22 mouse cellular contexts compared by ENCODE assay signal in the genomic region with DNA sequence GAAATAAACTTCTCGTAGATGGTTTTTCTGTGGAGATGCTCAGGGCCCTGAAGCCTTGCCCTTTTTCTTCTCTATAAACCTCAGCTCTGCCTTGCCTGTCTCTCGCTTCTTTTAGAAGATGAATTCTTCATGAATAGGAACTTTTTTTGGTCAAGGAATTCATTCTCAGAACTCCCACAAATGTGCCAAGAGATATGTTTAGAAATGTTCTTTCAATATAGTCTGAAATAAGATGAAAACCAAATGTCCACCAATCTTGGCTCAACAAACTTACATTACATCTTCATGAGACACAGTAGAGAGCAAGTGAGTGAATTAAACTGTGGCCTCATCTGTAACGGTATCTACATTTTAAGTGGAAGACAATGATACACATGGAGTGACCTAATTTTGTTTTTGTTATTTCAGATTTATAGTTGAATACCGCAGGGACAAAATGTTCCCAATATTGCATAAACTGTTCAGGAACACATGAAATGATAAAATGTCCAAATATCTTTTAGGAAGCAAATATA. TPM values are rescaled to one million over a fixed set of nuclear protein-coding genes. Genes with fewer than 3 reads are reported as not detected.
DNase-seq lines count a peak whose midpoint lies in the region; ATAC-seq and TF ChIP-seq lines count a peak whose summit lies in the region.
"Had no signal": no experiment of that assay in that cellular context is flagged by ENCODE, and none has a peak within 500 bp of the region (broad histone marks: within the 10 kb centered on the region; RNA-seq: fewer than 3 reads in every experiment).

No protein-coding gene starts in this region.

- H3K4me2 ChIP-seq in limb, embryonic 14.5 days (replicated peaks; ENCODE audit: low read depth, low read length, severe bottlenecking): no peak overlapping the region
- no peak overlapping the region for H3K4me2 ChIP-seq in stomach, embryonic 14.5 days (replicated peaks; ENCODE audit: low read depth, low read length)
- H3K4me2 ChIP-seq in stomach, postnatal 0 days (replicated peaks; ENCODE audit: low read depth): no peak overlapping the region
- H3K4me2 ChIP-seq: embryonic facial prominence, embryonic 15.5 days; hindbrain, embryonic 14.5 days; intestine, embryonic 15.5 days had no signal

- H3K27ac ChIP-seq in gastrocnemius, adult 2 months: peak overlapping the region; percentile 44
- H3K27ac ChIP-seq in limb, embryonic 14.5 days (replicated peaks; ENCODE audit: low read depth, low read length): 0 out of 2 replicates have a peak overlapping the region, but pooled peaks have one; percentile 28
- no peak overlapping the region for H3K27ac ChIP-seq in limb, embryonic 10.5 days
- H3K27ac ChIP-seq in stomach, embryonic 14.5 days (ENCODE audit: low read length): peak overlapping the region; percentile 6; the same call in 1 of the 2 replicates
- H3K27ac ChIP-seq in stomach, postnatal 0 days (replicated peaks): no peak overlapping the region
- H3K27ac ChIP-seq: embryonic facial prominence, embryonic 15.5 days; forebrain, embryonic 10.5 days; heart, embryonic 10.5 days; hindbrain, embryonic 10.5 days; hindbrain, embryonic 14.5 days; intestine, embryonic 15.5 days had no signal

- 0 out of 2 replicates have a peak, but pooled peaks cover 3% of the 10 kb centered on the region for H3K9me3 ChIP-seq in limb, embryonic 14.5 days (ENCODE audit: control insufficient read depth, low read length)
- H3K9me3 ChIP-seq in limb, embryonic 10.5 days (replicated peaks): no peaks in the 10 kb centered on the region
- H3K9me3 ChIP-seq in stomach, embryonic 14.5 days (ENCODE audit: control insufficient read depth, low read depth, low read length): no peaks in the 10 kb centered on the region; the same call in 1 of the 2 replicates
- no peaks in the 10 kb centered on the region for H3K9me3 ChIP-seq in stomach, postnatal 0 days (ENCODE audit: control insufficient read depth, low read length)
- H3K9me3 ChIP-seq: intestine, embryonic 15.5 days had no signal

- TF ChIP-seq EP300 in stomach, postnatal 0 days (optimal IDR thresholded peaks at IDR 0.05): no peak

- intact Hi-C loops in gastrocnemius, adult 2 months (cut with DNase I): no loop called here

- H3K36me3 ChIP-seq in limb, embryonic 14.5 days (ENCODE audit: control insufficient read depth, insufficient read depth, low read length): no peaks in the 10 kb centered on the region
- H3K36me3 ChIP-seq in limb, embryonic 10.5 days: no peaks in the 10 kb centered on the region
- H3K36me3 ChIP-seq in stomach, embryonic 14.5 days (ENCODE audit: control insufficient read depth, insufficient read depth, low read length): no peaks in the 10 kb centered on the region
- no peaks in the 10 kb centered on the region for H3K36me3 ChIP-seq in stomach, postnatal 0 days (ENCODE audit: control insufficient read depth, insufficient read depth, low read length)
- H3K36me3 ChIP-seq: embryonic facial prominence, embryonic 15.5 days; forebrain, embryonic 10.5 days; hindbrain, embryonic 10.5 days; intestine, embryonic 15.5 days had no signal

- TF ChIP-seq CTCF in gastrocnemius, adult 2 months (IDR thresholded peaks at IDR 0.05): no peak
- no peak for TF ChIP-seq CTCF in stomach, postnatal 0 days (IDR thresholded peaks at IDR 0.05; ENCODE audit: low read depth)

- H3K9ac ChIP-seq in limb, embryonic 14.5 days (ENCODE audit: low read depth, low read length, severe bottlenecking): no peak overlapping the region
- no peak overlapping the region for H3K9ac ChIP-seq in stomach, embryonic 14.5 days (replicated peaks; ENCODE audit: low read depth, low read length)
- no peak overlapping the region for H3K9ac ChIP-seq in stomach, postnatal 0 days (ENCODE audit: low read length)
- H3K9ac ChIP-seq: embryonic facial prominence, embryonic 15.5 days; hindbrain, embryonic 14.5 days; intestine, embryonic 15.5 days had no signal

- no peak overlapping the region for H3K4me3 ChIP-seq in gastrocnemius, adult 2 months
- no peak overlapping the region for H3K4me3 ChIP-seq in limb, embryonic 14.5 days (replicated peaks; ENCODE audit: low read length)
- H3K4me3 ChIP-seq in limb, embryonic 10.5 days: no peak overlapping the region
- no peak overlapping the region for H3K4me3 ChIP-seq in stomach, embryonic 14.5 days (ENCODE audit: low read depth, low read length)
- no peak overlapping the region for H3K4me3 ChIP-seq in stomach, postnatal 0 days (ENCODE audit: low read depth, low read length)
- H3K4me3 ChIP-seq: embryonic facial prominence, embryonic 15.5 days; erythroblast, embryonic 14.5 days; forebrain, embryonic 10.5 days; heart, embryonic 10.5 days; hindbrain, embryonic 10.5 days; intestine, embryonic 15.5 days had no signal

- ATAC-seq in limb, embryonic 14.5 days (ENCODE audit: low FRiP score, low read depth): no peak
- ATAC-seq in stomach, embryonic 14.5 days (ENCODE audit: insufficient number of reproducible peaks, insufficient read depth, low FRiP score, low read depth): no peak
- no peak for ATAC-seq in stomach, postnatal 0 days (ENCODE audit: low FRiP score, low TSS enrichment)
- ATAC-seq: forebrain, embryonic 14.5 days; intestine, embryonic 15.5 days had no signal

- no peak for TF ChIP-seq POLR2A in limb, embryonic 14.5 days (IDR thresholded peaks at IDR 0.05; ENCODE audit: borderline replicate concordance, extremely low read depth, insufficient read depth, insufficient read length)

- H3K4me1 ChIP-seq in limb, embryonic 14.5 days (ENCODE audit: control insufficient read depth, insufficient read depth, low read length): no peaks in the 10 kb centered on the region
- peaks cover 16% of the 10 kb centered on the region for H3K4me1 ChIP-seq in limb, embryonic 10.5 days
- H3K4me1 ChIP-seq in stomach, embryonic 14.5 days (ENCODE audit: control insufficient read depth, insufficient read depth, low read length): peaks cover 5% of the 10 kb centered on the region; the same call in 1 of the 2 replicates
- H3K4me1 ChIP-seq in stomach, postnatal 0 days (replicated peaks; ENCODE audit: control insufficient read depth, insufficient read depth): no peaks in the 10 kb centered on the region
- H3K4me1 ChIP-seq: intestine, embryonic 15.5 days had no signal

- no peak for DNase-seq in gastrocnemius, adult 2 months
- DNase-seq in gastrocnemius, postnatal 10 days: no peak
- no peak for DNase-seq in limb, embryonic 14.5 days (ENCODE audit: low spot score)
- DNase-seq in limb, embryonic 10.5 days (ENCODE audit: low spot score): no peak
- no peak for DNase-seq in stomach, postnatal 0 days (ENCODE audit: low spot score)
- no peak for DNase-seq in layer of hippocampus, postnatal 14 days (ENCODE audit: low spot score in 2 of 2)
- DNase-seq: adrenal gland, adult 8-10 months; adrenal gland, postnatal 36 days; cerebellum, adult 11 months; cerebellum, adult 9-11 months; cerebellum, postnatal 36 days; gastrocnemius, postnatal 25 days had no signal

- WGBS in limb, embryonic 14.5 days: 90% methylated on average over 4 of the region's 4 CpGs
- WGBS in limb, embryonic 10.5 days: 93% methylated on average over 4 of the region's 4 CpGs
- WGBS in stomach, embryonic 14.5 days: 64% methylated on average over 4 of the region's 4 CpGs
- WGBS in stomach, postnatal 0 days: 52% methylated on average over 4 of the region's 4 CpGs

- no peaks in the 10 kb centered on the region for H3K27me3 ChIP-seq in limb, embryonic 14.5 days (ENCODE audit: control insufficient read depth, insufficient read depth, low read length)
- H3K27me3 ChIP-seq in limb, embryonic 10.5 days (ENCODE audit: low read depth, poor library complexity, severe bottlenecking): no peaks in the 10 kb centered on the region
- H3K27me3 ChIP-seq in stomach, embryonic 14.5 days (ENCODE audit: control insufficient read depth, insufficient read depth, low read length): no peaks in the 10 kb centered on the region
- H3K27me3 ChIP-seq in stomach, postnatal 0 days (ENCODE audit: control insufficient read depth, insufficient read depth, low read length): no peaks in the 10 kb centered on the region
- H3K27me3 ChIP-seq: CH12.LX; embryonic facial prominence, embryonic 15.5 days; intestine, embryonic 15.5 days had no signal

RNA-seq across cellular contexts. Expression of a gene that starts 41.3 kb away (rescaled TPM):
- total RNA-seq in gastrocnemius, adult 2 months (2021): 10 to 100 TPM; 12.0 to 17.4 TPM
- 10 to 100 TPM; 26.6 to 41.5 TPM for total RNA-seq in gastrocnemius, postnatal 10 days (2021)
- 52.4 and 60.0 TPM in 2 replicates for polyA plus RNA-seq in limb, embryonic 14.5 days (2012; rRNA removed)
- 59.8 and 66.0 TPM in 2 replicates for polyA plus RNA-seq in limb, embryonic 14.5 days (2014; fragmentation: Nextera tagmentation; extraction: Ambion mirVana)
- polyA plus RNA-seq in limb, embryonic 10.5 days (2016; fragmentation: Nextera tagmentation; extraction: Ambion mirVana): 79.5 and 84.5 TPM in 2 replicates
- polyA plus RNA-seq in stomach, embryonic 14.5 days (2014; fragmentation: Nextera tagmentation; extraction: Ambion mirVana): 65.2 and 74.6 TPM in 2 replicates
- polyA plus RNA-seq in stomach, postnatal 0 days (2015; fragmentation: Nextera tagmentation; extraction: Ambion mirVana): 15.5 and 18.3 TPM in 2 replicates
- 10 to 100 TPM; 31.2 to 42.6 TPM for total RNA-seq in layer of hippocampus, postnatal 14 days (2021)

Comparison
In these comparisons a context has a peak if more than half of its experiments do, and no peak if none do; other contexts are left out.
1. H3K27ac ChIP-seq: peak in gastrocnemius, adult 2 months (single experiment), limb, embryonic 14.5 days (single experiment) and stomach, embryonic 14.5 days (single experiment); none in limb, embryonic 10.5 days (single experiment) and stomach, postnatal 0 days (single experiment).